ENCODE assay signal across 8 mouse cellular contexts in the genomic region with DNA sequence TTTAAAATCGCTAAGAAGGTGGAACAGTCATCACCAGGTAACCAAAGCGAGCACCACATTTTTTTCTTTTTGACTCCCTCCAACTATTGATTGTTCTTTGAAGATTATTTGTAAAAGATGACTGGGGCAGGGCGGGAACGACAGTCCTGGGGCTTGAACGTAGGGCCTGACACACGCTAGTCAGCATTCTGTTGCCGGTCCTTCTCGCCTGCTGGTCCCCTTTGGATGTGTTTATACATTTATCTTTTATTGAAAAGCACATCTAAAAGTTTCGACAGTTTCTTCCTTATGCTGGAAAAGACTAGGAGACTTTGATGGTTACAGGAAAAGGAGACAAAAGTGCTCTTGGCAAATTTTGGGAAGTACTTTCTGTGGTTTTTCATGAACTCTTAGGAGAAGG. TPM values are rescaled to one million over a fixed set of nuclear protein-coding genes. Genes with fewer than 3 reads are reported as not detected.
DNase-seq lines count a peak whose midpoint lies in the region; ATAC-seq and TF ChIP-seq lines count a peak whose summit lies in the region.

No protein-coding gene starts in this region.

- TF ChIP-seq CTCF in C2C12 (IDR thresholded peaks at IDR 0.05; ENCODE audit: control insufficient read depth, insufficient read depth, insufficient read length), result no peak

- peaks cover 30% of the 10 kb centered on the region for H3K36me3 ChIP-seq in C2C12 (ENCODE audit: control insufficient read depth, insufficient read depth)
- H3K36me3 ChIP-seq in forebrain, embryonic 13.5 days (ENCODE audit: poor library complexity, severe bottlenecking), result peaks cover 9% of the 10 kb centered on the region
- peaks cover 30% of the 10 kb centered on the region for H3K36me3 ChIP-seq in liver, embryonic 12.5 days

- H3K27me3 ChIP-seq in C2C12 (ENCODE audit: control insufficient read depth, insufficient read depth, insufficient read length), result no peaks in the 10 kb centered on the region
- no peaks in the 10 kb centered on the region for H3K27me3 ChIP-seq in forebrain, embryonic 13.5 days
- H3K27me3 ChIP-seq in liver, embryonic 12.5 days (replicated peaks), result no peaks in the 10 kb centered on the region

- H3K79me2 ChIP-seq in C2C12 (ENCODE audit: control insufficient read depth, insufficient read depth), result peaks cover 65% of the 10 kb centered on the region

- peak overlapping the region; percentile 54 for H3ac ChIP-seq in C2C12 (ENCODE audit: control insufficient read depth, insufficient read length, low read depth)

- no peak for ATAC-seq in CD4-positive, CD25-positive, alpha-beta regulatory T cell, adult 4 months
- no peak for ATAC-seq in forebrain, embryonic 13.5 days
- no peak for ATAC-seq in liver, embryonic 12.5 days

- peak overlapping the region; percentile 96 for H3K4me2 ChIP-seq in forebrain, embryonic 13.5 days
- peak overlapping the region; percentile 86 for H3K4me2 ChIP-seq in liver, embryonic 12.5 days

- peak; percentile 14 for DNase-seq in CD4-positive, CD25-positive, alpha-beta regulatory T cell, adult 2 months (ENCODE audit: low read depth, low spot score)
- DNase-seq in cerebellum, postnatal 25 days, result no peak
- no peak for DNase-seq in adipocyte (ENCODE audit: low spot score)
- no peak for DNase-seq in frontal cortex, adult 2 months (ENCODE audit: extremely low spot score in 1 of 2, low spot score in 1 of 2)

- H3K27ac ChIP-seq in forebrain, embryonic 13.5 days, result no peak overlapping the region
- H3K27ac ChIP-seq in liver, embryonic 12.5 days, result peak overlapping the region; percentile 93

- H3K9ac ChIP-seq in forebrain, embryonic 13.5 days, result peak overlapping the region; percentile 98
- H3K9ac ChIP-seq in liver, embryonic 12.5 days, result peak overlapping the region; percentile 99

- WGBS in forebrain, embryonic 13.5 days, result 57% methylated on average over 9 of the region's 9 CpGs
- 10% methylated on average over 9 of the region's 9 CpGs for WGBS in liver, embryonic 12.5 days (ENCODE audit: insufficient replicate concordance)

- H3K79me3 ChIP-seq in C2C12 (ENCODE audit: low read depth), result peaks cover 47% of the 10 kb centered on the region

- peaks cover 39% of the 10 kb centered on the region for H3K4me1 ChIP-seq in forebrain, embryonic 13.5 days
- peaks cover 56% of the 10 kb centered on the region for H3K4me1 ChIP-seq in liver, embryonic 12.5 days

- H3K4me3 ChIP-seq in C2C12 (ENCODE audit: insufficient read depth, poor library complexity, severe bottlenecking), result peak overlapping the region; percentile 87
- H3K4me3 ChIP-seq in forebrain, embryonic 13.5 days, result peak overlapping the region; percentile 95
- H3K4me3 ChIP-seq in liver, embryonic 12.5 days, result peak overlapping the region; percentile 99

- no peaks in the 10 kb centered on the region for H3K9me3 ChIP-seq in forebrain, embryonic 13.5 days (replicated peaks)
- no peaks in the 10 kb centered on the region for H3K9me3 ChIP-seq in liver, embryonic 12.5 days (replicated peaks)

TF ChIP-seq in C2C12, 6 proteins besides CTCF, POLR2A, EP300 and RAD21:
- no peak for TF ChIP-seq MAX (IDR thresholded peaks at IDR 0.05)
- TF ChIP-seq MYOD1 (IDR thresholded peaks at IDR 0.05; ENCODE audit: control insufficient read depth, insufficient read length, low read depth), result no peak

RNA-seq across cellular contexts. Expression of gene Dr1, which starts 1.7 kb away (rescaled TPM):
- 10 to 100 TPM; 33.0 to 36.0 TPM for polyA plus RNA-seq in CD4-positive, CD25-positive, alpha-beta regulatory T cell, adult 4 months (2017; shearing (Covaris generic))
- polyA plus RNA-seq in C2C12 (2012; fragmentation: generic; extraction: Trizol), result 13.0 TPM
- polyA plus RNA-seq in forebrain, embryonic 13.5 days (2015; fragmentation: Nextera tagmentation; extraction: Ambion mirVana), result 47.0 and 48.8 TPM in 2 replicates
- 39.6 and 39.7 TPM in 2 replicates for polyA plus RNA-seq in liver, embryonic 12.5 days (2016; fragmentation: Nextera tagmentation; extraction: Ambion mirVana)
- 29.3 and 31.8 TPM in 2 replicates for polyA plus RNA-seq in frontal cortex, adult 2 months (2012; rRNA removed)

RNA-seq across cellular contexts. Expression of gene Pigg, which starts 42.0 kb away (rescaled TPM):
- polyA plus RNA-seq in CD4-positive, CD25-positive, alpha-beta regulatory T cell, adult 4 months (2017; shearing (Covaris generic)), result 1 to 10 TPM; 2.7 to 5.7 TPM
- polyA plus RNA-seq in C2C12 (2012; fragmentation: generic; extraction: Trizol), result 1.8 TPM
- polyA plus RNA-seq in forebrain, embryonic 13.5 days (2015; fragmentation: Nextera tagmentation; extraction: Ambion mirVana), result 6.0 and 6.7 TPM in 2 replicates
- 5.6 and 6.0 TPM in 2 replicates for polyA plus RNA-seq in liver, embryonic 12.5 days (2016; fragmentation: Nextera tagmentation; extraction: Ambion mirVana)
- 8.4 and 8.8 TPM in 2 replicates for polyA plus RNA-seq in frontal cortex, adult 2 months (2012; rRNA removed)
